Mouse (Mus musculus) embryonic facial prominence, embryonic 14.5 days (tissue): ENCODE measurements at regions not wholly inside any gene's neighbourhood (a gene's known extent, or its start where the extent isn't known, plus 50 kb on each side); places are given as distances from the start of the nearest gene placed in this dataset.

Source experiments
- ATAC-seq: fragments of 200-750 bp; cut with Nextera tagmentation; 2 replicates; pipeline ENCODE4 v1.8.0; 2017; ENCODE audit warnings: low read depth, moderate number of reproducible peaks, moderate TSS enrichment
- DNase-seq: peaks from one replicate; pipeline ENCODE4 v3.0.0-alpha.2; 2015; ENCODE audit warnings: low spot score
- H3K27ac ChIP-seq: fragments of 300-500 bp; sonication (generic); replicated peaks from 2 replicates; pipeline ENCODE4 v1.5.1; 2014; ENCODE audit warnings: low read depth, mild to moderate bottlenecking, low read length, moderate library complexity
- H3K27me3 ChIP-seq: fragments of 300-500 bp; sonication (generic); replicated peaks from 2 replicates; pipeline ENCODE4 v1.6.1; 2014; ENCODE audit warnings: low read length; ENCODE audit not compliant: control insufficient read depth, insufficient read depth
- H3K36me3 ChIP-seq: fragments of 300-500 bp; sonication (generic); 2 replicates; pipeline ENCODE4 v1.6.1; 2014; ENCODE audit warnings: low read length, mixed read lengths; ENCODE audit not compliant: control insufficient read depth, insufficient read depth
- H3K4me1 ChIP-seq: fragments of 300-500 bp; sonication (generic); 2 replicates; pipeline ENCODE4 v1.6.1; 2014; ENCODE audit warnings: antibody characterized with exemption, low read length; ENCODE audit not compliant: control insufficient read depth, insufficient read depth
- H3K4me2 ChIP-seq: fragments of 300-500 bp; sonication (generic); 2 replicates; pipeline ENCODE4 v1.6.1; 2014; ENCODE audit warnings: low read depth, mild to moderate bottlenecking, low read length, moderate library complexity, mixed read lengths
- H3K4me3 ChIP-seq: fragments of 300-500 bp; sonication (generic); 2 replicates; pipeline ENCODE4 v1.5.1; 2014; ENCODE audit warnings: low read depth, mild to moderate bottlenecking, low read length
- H3K9ac ChIP-seq: fragments of 300-500 bp; sonication (generic); 2 replicates; pipeline ENCODE4 v1.6.1; 2014; ENCODE audit warnings: low read depth, mild to moderate bottlenecking, low read length, moderate library complexity, mixed read lengths
- H3K9me3 ChIP-seq: fragments of 300-500 bp; sonication (generic); 2 replicates; pipeline ENCODE4 v1.6.1; 2016; ENCODE audit warnings: low read length; ENCODE audit not compliant: control insufficient read depth
- WGBS: fragments of 180-500 bp; shearing (Covaris S2); extraction: QIAGEN DNeasy Blood & Tissue Kit; methylation state at CpG from one replicate; pipeline ENCODE4 v1.1.7; 2014; 5-methylcytosine and 5-hydroxymethylcytosine counted together

- no peaks in the 10 kb centered on the region for H3K27me3 ChIP-seq
- no peak for ATAC-seq
- no peak overlapping the region for H3K27ac ChIP-seq
- no peak overlapping the region for H3K4me3 ChIP-seq
- no peak overlapping the region for H3K4me2 ChIP-seq
- 55% methylated on average over 4 of the region's 4 CpGs for WGBS
- no peaks in the 10 kb centered on the region for H3K36me3 ChIP-seq
- no peak overlapping the region for H3K9ac ChIP-seq
- peaks cover 4% of the 10 kb centered on the region; the same call in 1 of the 2 replicates for H3K4me1 ChIP-seq
- DNase-seq = peak; percentile 12
- no peaks in the 10 kb centered on the region for H3K9me3 ChIP-seq
These were observed 560.5 kb upstream of the Dmac1 start for GRCm38 (mm10) chr4:75838619-75839018.

- Histone ChIP-seq H3K9me3 (no peaks in the 10 kb centered on the region), H3K4me3 (no peak overlapping the region), H3K4me2 (no peak overlapping the region), H3K9ac (no peak overlapping the region), H3K4me1 (no peaks in the 10 kb centered on the region), H3K27ac (no peak overlapping the region), H3K27me3 (no peaks in the 10 kb centered on the region), H3K36me3 (no peaks in the 10 kb centered on the region)
- WGBS = 64% methylated on average over 3 of the region's 3 CpGs
- ATAC-seq (no peak), DNase-seq (peak; percentile 13)
These were observed 549.1 kb upstream of the Dmac1 start for GRCm38 (mm10) chr4:75827082-75827711.

- WGBS = 73% methylated on average over 2 of the region's 2 CpGs
- H3K4me3 ChIP-seq = no peak overlapping the region
- H3K27me3 ChIP-seq = no peaks in the 10 kb centered on the region
- ATAC-seq (no peak), DNase-seq (no peak)
- H3K27ac ChIP-seq = no peak overlapping the region
- H3K36me3 ChIP-seq = no peaks in the 10 kb centered on the region
- H3K9me3 ChIP-seq = no peaks in the 10 kb centered on the region
- no peak overlapping the region for H3K9ac ChIP-seq
- no peak overlapping the region for H3K4me2 ChIP-seq
- H3K4me1 ChIP-seq = no peaks in the 10 kb centered on the region
These were observed 541.1 kb upstream of the Dmac1 start for GRCm38 (mm10) chr4:75819193-75819603.

GRCm38 (mm10) chr4:75816026-75816425 is 537.9 kb upstream of the Dmac1 start:
- H3K4me1 ChIP-seq = no peaks in the 10 kb centered on the region
- H3K4me2 ChIP-seq = no peak overlapping the region
- no peaks in the 10 kb centered on the region for H3K9me3 ChIP-seq
- DNase-seq (no peak), ATAC-seq (no peak)
- 83% methylated on average over 4 of the region's 4 CpGs for WGBS
- no peak overlapping the region for H3K27ac ChIP-seq
- H3K9ac ChIP-seq = no peak overlapping the region
- H3K27me3 ChIP-seq = no peaks in the 10 kb centered on the region
- H3K4me3 ChIP-seq = no peak overlapping the region
- H3K36me3 ChIP-seq = no peaks in the 10 kb centered on the region

- Histone ChIP-seq H3K27me3 (no peaks in the 10 kb centered on the region), H3K9me3 (no peaks in the 10 kb centered on the region), H3K36me3 (no peaks in the 10 kb centered on the region), H3K4me2 (no peak overlapping the region), H3K4me3 (no peak overlapping the region), H3K27ac (no peak overlapping the region), H3K9ac (no peak overlapping the region), H3K4me1 (no peaks in the 10 kb centered on the region)
- 68% methylated on average over 2 of the region's 2 CpGs for WGBS
- ATAC-seq (no peak), DNase-seq (no peak)
These were observed 534.2 kb upstream of the Dmac1 start for GRCm38 (mm10) chr4:75812266-75812665.

- no peak overlapping the region for H3K27ac ChIP-seq
- H3K36me3 ChIP-seq = no peaks in the 10 kb centered on the region
- H3K9ac ChIP-seq = no peak overlapping the region
- H3K4me3 ChIP-seq = no peak overlapping the region
- no peaks in the 10 kb centered on the region for H3K9me3 ChIP-seq
- no peaks in the 10 kb centered on the region for H3K4me1 ChIP-seq
- H3K27me3 ChIP-seq = no peaks in the 10 kb centered on the region
- no peak overlapping the region for H3K4me2 ChIP-seq
- 73% methylated on average over 4 of the region's 4 CpGs for WGBS
- ATAC-seq (no peak), DNase-seq (peak; percentile 35)
These were observed 523.8 kb upstream of the Dmac1 start for GRCm38 (mm10) chr4:75801870-75802269.

GRCm38 (mm10) chr4:75801156-75801555 is 523.1 kb upstream of the Dmac1 start:
- Histone ChIP-seq H3K4me2 (no peak overlapping the region), H3K27ac (no peak overlapping the region), H3K4me3 (no peak overlapping the region), H3K9ac (no peak overlapping the region), H3K36me3 (no peaks in the 10 kb centered on the region), H3K4me1 (no peaks in the 10 kb centered on the region), H3K9me3 (no peaks in the 10 kb centered on the region), H3K27me3 (no peaks in the 10 kb centered on the region)
- DNase-seq (no peak), ATAC-seq (no peak)
- 76% methylated on average over 4 of the region's 4 CpGs for WGBS

- Histone ChIP-seq H3K9me3 (no peaks in the 10 kb centered on the region), H3K27me3 (no peaks in the 10 kb centered on the region; the same call in 1 of the 2 replicates), H3K4me3 (no peak overlapping the region), H3K4me1 (no peaks in the 10 kb centered on the region), H3K36me3 (no peaks in the 10 kb centered on the region), H3K27ac (no peak overlapping the region), H3K9ac (no peak overlapping the region), H3K4me2 (no peak overlapping the region)
- no peak for DNase-seq
- no peak for ATAC-seq
These were observed 513.7 kb upstream of the Dmac1 start for GRCm38 (mm10) chr4:75791789-75792188.

- Histone ChIP-seq H3K4me1 (no peaks in the 10 kb centered on the region), H3K27ac (no peak overlapping the region), H3K9ac (no peak overlapping the region), H3K36me3 (no peaks in the 10 kb centered on the region), H3K9me3 (no peaks in the 10 kb centered on the region), H3K4me3 (no peak overlapping the region), H3K27me3 (no peaks in the 10 kb centered on the region; the same call in 1 of the 2 replicates), H3K4me2 (no peak overlapping the region)
- ATAC-seq = no peak
- 81% methylated on average over 1 of the region's 1 CpGs for WGBS
- no peak for DNase-seq
These were observed 513.0 kb upstream of the Dmac1 start for GRCm38 (mm10) chr4:75790920-75791589.
